Mouse (Mus musculus): ENCODE data around the gene Foxo1. TPM values are rescaled to one million over a fixed set of nuclear protein-coding genes. Genes with fewer than 3 reads are reported as not detected.

The Foxo1 gene
- polyA plus RNA-seq, 1 experiment from 2014 or later = 2.3 TPM

DNA sequence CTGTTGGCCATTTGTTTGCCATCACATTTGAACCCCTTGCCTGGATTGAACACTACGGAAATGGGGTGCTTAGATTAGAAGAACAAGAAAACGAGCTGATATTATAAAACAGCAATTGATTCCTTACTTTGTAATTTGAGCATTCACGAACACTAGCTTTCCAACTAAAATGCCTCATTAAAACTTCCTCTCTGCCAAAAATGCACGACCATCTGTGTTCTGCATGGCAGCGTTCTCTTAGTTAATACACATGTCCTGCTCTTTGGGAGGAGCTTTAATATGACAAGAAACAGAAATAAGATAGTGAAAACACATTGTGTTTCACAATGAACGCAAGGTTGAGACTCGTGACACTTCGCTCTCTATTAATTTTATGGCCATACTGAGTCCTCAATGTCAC lies 3.8 kb upstream of the Foxo1 start:
- no peak overlapping the region for H3K9ac ChIP-seq (ENCODE audit: low read depth, low read length)
- H3K27ac ChIP-seq (ENCODE audit: low read depth, low read length) = no peak overlapping the region
- peaks cover 29% of the 10 kb centered on the region for H3K27me3 ChIP-seq (replicated peaks; ENCODE audit: control insufficient read depth, insufficient read depth, low read length)
- no peaks in the 10 kb centered on the region for H3K9me3 ChIP-seq (ENCODE audit: control insufficient read depth, low read length)
- no peaks in the 10 kb centered on the region for H3K36me3 ChIP-seq (ENCODE audit: control insufficient read depth, insufficient read depth, low read length)
- peaks cover 13% of the 10 kb centered on the region for H3K4me1 ChIP-seq (ENCODE audit: control insufficient read depth, insufficient read depth, low read depth, low read length)
- no peak for ATAC-seq
- H3K4me2 ChIP-seq (ENCODE audit: low read length) = no peak overlapping the region
- H3K4me3 ChIP-seq (ENCODE audit: low read length) = no peak overlapping the region
- WGBS = 82% methylated on average over 8 of the region's 8 CpGs

DNA sequence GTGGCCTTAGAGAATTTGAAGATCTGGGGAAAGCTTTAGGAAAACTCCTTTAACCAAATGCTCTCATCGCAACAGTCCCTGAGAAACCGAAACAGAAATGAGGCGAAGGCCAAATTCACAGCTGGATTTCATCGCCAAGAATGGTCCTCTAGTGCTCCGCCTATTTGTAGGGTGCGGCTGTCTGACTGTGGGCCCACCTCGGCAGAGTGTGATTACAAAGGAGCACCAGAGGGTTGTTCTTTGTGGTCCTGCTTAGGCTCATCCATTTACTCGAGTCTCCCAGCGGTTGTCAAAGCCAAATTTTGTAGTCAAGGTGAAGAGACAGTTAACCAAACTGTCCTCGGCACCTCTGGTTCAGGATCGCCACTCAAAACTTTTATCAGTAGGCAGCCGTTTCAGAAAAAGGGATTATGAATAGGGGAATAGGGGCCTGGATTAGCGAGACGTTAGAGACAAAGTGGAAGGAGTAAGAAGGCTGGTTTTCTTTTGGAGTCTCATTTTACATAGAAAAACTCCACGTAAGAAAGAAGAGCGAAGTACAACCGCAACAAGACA lies 1.5 kb upstream of the Foxo1 start:
- Histone ChIP-seq H3K4me3 (ENCODE audit: low read length) (no peak overlapping the region), H3K36me3 (ENCODE audit: control insufficient read depth, insufficient read depth, low read length) (no peaks in the 10 kb centered on the region), H3K4me1 (ENCODE audit: control insufficient read depth, insufficient read depth, low read depth, low read length) (peaks cover 24% of the 10 kb centered on the region), H3K9me3 (ENCODE audit: control insufficient read depth, low read length) (no peaks in the 10 kb centered on the region), H3K27ac (ENCODE audit: low read depth, low read length) (no peak overlapping the region), H3K4me2 (ENCODE audit: low read length) (peak overlapping the region; percentile 93), H3K27me3 (replicated peaks; ENCODE audit: control insufficient read depth, insufficient read depth, low read length) (peaks cover 33% of the 10 kb centered on the region), H3K9ac (ENCODE audit: low read depth, low read length) (no peak overlapping the region)
- no peak for ATAC-seq
- 11% methylated on average over 17 of the region's 17 CpGs for WGBS

DNA sequence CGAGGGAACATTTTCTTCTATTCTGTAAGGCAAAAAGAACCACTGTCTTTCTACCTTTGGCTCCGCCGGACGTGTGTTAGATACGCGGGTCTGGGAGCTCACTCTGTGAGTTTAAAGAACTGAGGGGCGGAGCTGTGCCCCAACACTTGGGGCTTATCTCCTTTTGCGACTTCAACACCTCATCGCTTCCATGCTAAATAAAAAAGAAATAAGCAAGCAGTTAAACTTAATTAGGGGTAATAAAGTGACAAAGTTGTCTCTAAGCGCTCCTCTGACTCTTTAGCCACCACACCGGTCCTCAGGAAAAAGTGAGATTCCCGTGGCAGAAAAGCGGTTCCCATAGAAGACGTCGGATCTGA lies 864 bp upstream of the Foxo1 start:
- WGBS = 1% methylated on average over 15 of the region's 15 CpGs
- peak overlapping the region; percentile 89 for H3K4me3 ChIP-seq (ENCODE audit: low read length)
- peak overlapping the region; percentile 67 for H3K9ac ChIP-seq (ENCODE audit: low read depth, low read length)
- no peak overlapping the region for H3K27ac ChIP-seq (ENCODE audit: low read depth, low read length)
- H3K27me3 ChIP-seq (replicated peaks; ENCODE audit: control insufficient read depth, insufficient read depth, low read length) = peaks cover 34% of the 10 kb centered on the region
- peak overlapping the region; percentile 93 for H3K4me2 ChIP-seq (ENCODE audit: low read length)
- no peaks in the 10 kb centered on the region for H3K9me3 ChIP-seq (ENCODE audit: control insufficient read depth, low read length)
- no peaks in the 10 kb centered on the region for H3K36me3 ChIP-seq (ENCODE audit: control insufficient read depth, insufficient read depth, low read length)
- ATAC-seq = no peak
- H3K4me1 ChIP-seq (ENCODE audit: control insufficient read depth, insufficient read depth, low read depth, low read length) = peaks cover 24% of the 10 kb centered on the region

DNA sequence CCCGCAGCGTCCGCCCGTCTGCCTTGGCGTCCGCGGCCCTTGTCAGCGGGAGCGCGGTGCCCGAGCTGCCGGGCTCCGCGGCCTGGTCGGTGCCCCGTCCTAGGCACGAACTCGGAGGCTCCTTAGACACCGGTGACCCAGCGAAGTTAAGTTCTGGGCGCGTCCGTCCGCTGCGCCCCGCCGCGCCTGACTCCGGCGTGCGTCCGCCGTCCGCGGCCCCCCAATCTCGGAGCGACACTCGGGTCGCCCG lies 276 bp downstream of the Foxo1 start:
- WGBS = under 1% methylated on average over 40 of the region's 40 CpGs
- H3K27me3 ChIP-seq (replicated peaks; ENCODE audit: control insufficient read depth, insufficient read depth, low read length) = peaks cover 35% of the 10 kb centered on the region
- H3K36me3 ChIP-seq (ENCODE audit: control insufficient read depth, insufficient read depth, low read length) = no peaks in the 10 kb centered on the region

DNA sequence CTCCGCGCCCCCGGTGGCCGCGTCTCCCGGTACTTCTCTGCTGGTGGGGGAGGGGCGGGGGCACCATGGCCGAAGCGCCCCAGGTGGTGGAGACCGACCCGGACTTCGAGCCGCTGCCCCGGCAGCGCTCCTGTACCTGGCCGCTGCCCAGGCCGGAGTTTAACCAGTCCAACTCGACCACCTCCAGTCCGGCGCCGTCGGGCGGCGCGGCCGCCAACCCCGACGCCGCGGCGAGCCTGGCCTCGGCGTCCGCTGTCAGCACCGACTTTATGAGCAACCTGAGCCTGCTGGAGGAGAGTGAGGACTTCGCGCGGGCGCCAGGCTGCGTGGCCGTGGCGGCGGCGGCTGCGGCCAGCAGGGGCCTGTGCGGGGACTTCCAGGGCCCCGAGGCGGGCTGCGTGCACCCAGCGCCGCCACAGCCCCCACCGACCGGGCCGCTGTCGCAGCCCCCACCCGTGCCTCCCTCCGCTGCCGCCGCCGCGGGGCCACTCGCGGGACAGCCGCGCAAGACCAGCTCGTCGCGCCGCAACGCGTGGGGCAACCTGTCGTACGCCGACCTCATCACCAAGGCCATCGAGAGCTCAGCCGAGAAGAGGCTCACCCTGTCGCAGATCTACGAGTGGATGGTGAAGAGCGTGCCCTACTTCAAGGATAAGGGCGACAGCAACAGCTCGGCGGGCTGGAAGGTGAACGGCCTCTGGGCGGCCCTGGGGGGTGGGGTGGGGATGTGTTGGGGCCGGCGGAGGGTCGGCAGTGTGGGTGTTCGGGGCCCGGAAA lies 789 bp downstream of the Foxo1 start:
- H3K4me1 ChIP-seq (ENCODE audit: control insufficient read depth, insufficient read depth, low read depth, low read length) = peaks cover 24% of the 10 kb centered on the region
- H3K36me3 ChIP-seq (ENCODE audit: control insufficient read depth, insufficient read depth, low read length) = no peaks in the 10 kb centered on the region
- peak overlapping the region; percentile 74; the same call in 1 of the 2 replicates for H3K27ac ChIP-seq (ENCODE audit: low read depth, low read length)
- under 1% methylated on average over 57 of the region's 89 CpGs for WGBS
- peak overlapping the region; percentile 93 for H3K4me2 ChIP-seq (ENCODE audit: low read length)
- H3K9ac ChIP-seq (ENCODE audit: low read depth, low read length) = peak overlapping the region; percentile 72
- peak overlapping the region; percentile 89 for H3K4me3 ChIP-seq (ENCODE audit: low read length)
- H3K9me3 ChIP-seq (ENCODE audit: control insufficient read depth, low read length) = no peaks in the 10 kb centered on the region
- peaks cover 35% of the 10 kb centered on the region for H3K27me3 ChIP-seq (replicated peaks; ENCODE audit: control insufficient read depth, insufficient read depth, low read length)
- no peak; the same call in 1 of the 2 replicates for ATAC-seq

More for the DNA sequence above, 276 bp downstream of the Foxo1 start:
- no peak for ATAC-seq
- H3K4me1 ChIP-seq (ENCODE audit: control insufficient read depth, insufficient read depth, low read depth, low read length) = peaks cover 24% of the 10 kb centered on the region
- peak overlapping the region; percentile 72 for H3K9ac ChIP-seq (ENCODE audit: low read depth, low read length)
- peak overlapping the region; percentile 89 for H3K4me3 ChIP-seq (ENCODE audit: low read length)
- peak overlapping the region; percentile 74; the same call in 1 of the 2 replicates for H3K27ac ChIP-seq (ENCODE audit: low read depth, low read length)
- H3K4me2 ChIP-seq (ENCODE audit: low read length) = peak overlapping the region; percentile 93
- H3K9me3 ChIP-seq (ENCODE audit: control insufficient read depth, low read length) = no peaks in the 10 kb centered on the region

DNA sequence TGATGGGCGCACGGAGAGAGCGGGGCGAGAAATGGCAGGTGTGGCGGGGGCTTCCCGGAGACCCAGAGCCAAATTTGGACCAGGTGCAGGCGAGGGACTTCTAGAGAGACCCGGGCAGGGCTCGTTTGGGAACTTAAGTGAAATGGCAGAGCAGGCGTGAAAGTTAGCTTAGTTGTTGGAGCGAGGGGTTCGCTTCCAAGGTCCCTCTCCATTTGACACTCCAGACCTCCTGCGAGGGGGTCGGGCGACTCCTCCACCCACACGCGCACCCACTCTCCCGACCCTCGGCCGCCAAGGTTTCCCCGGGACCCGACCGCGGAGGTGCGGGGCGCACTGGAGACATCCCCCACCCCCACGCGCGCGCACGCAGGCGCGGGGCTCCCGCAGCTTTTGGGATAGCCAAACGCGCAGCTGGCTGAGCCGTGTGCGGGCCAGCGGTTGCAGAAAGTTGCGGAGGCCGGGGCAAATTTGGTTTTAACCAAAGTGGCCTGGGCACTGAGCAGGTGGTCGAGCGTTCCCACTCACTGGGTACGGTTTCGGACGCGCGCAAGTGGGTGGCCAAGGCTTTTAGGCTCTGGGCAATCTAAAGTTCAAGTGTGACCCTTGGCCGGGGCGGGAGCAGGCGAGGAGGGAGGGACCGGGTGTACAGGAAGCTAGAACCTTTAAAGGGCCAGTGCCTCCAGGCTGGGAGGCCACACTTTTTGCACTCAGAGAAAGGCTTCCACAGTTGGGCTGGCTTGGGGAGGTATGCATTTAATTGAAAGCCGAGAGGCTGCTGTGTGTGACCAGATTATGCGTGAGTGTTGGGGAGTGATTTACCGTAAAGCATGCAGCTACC lies 1.6 kb downstream of the Foxo1 start:
- Histone ChIP-seq H3K9ac (ENCODE audit: low read depth, low read length) (peak overlapping the region; percentile 72), H3K4me2 (ENCODE audit: low read length) (peak overlapping the region; percentile 93)
- under 1% methylated on average over 50 of the region's 55 CpGs for WGBS

DNA sequence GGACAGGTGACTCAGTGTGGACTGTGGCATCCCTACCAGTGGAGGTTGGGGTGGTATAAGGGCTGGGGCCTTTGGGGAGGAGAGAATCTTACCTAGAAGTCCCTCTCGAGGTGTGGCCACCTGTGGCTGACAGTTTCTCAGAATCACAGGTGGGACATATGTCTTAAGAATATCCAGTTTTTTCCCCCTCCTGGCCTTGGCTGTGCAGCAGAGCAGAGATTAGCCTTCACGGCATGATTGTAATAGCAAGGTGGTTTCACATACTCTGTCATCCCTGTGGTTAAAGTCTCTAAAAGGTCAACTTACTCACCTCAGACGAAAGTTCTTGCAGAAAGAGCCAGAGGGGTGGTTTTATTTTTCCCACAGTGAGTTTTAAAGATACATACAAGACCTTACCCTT lies 2.4 kb downstream of the Foxo1 start:
- peak overlapping the region; percentile 89 for H3K4me3 ChIP-seq (ENCODE audit: low read length)
- H3K27me3 ChIP-seq (replicated peaks; ENCODE audit: control insufficient read depth, insufficient read depth, low read length) = peaks cover 26% of the 10 kb centered on the region
- peak overlapping the region; percentile 93 for H3K4me2 ChIP-seq (ENCODE audit: low read length)
- no peak overlapping the region for H3K27ac ChIP-seq (ENCODE audit: low read depth, low read length)
- no peaks in the 10 kb centered on the region for H3K9me3 ChIP-seq (ENCODE audit: control insufficient read depth, low read length)
- ATAC-seq = no peak
- no peaks in the 10 kb centered on the region for H3K36me3 ChIP-seq (ENCODE audit: control insufficient read depth, insufficient read depth, low read length)
- WGBS = 34% methylated on average over 3 of the region's 3 CpGs
- peak overlapping the region; percentile 72 for H3K9ac ChIP-seq (ENCODE audit: low read depth, low read length)
- H3K4me1 ChIP-seq (ENCODE audit: control insufficient read depth, insufficient read depth, low read depth, low read length) = peaks cover 24% of the 10 kb centered on the region

More for the DNA sequence above, 1.6 kb downstream of the Foxo1 start:
- no peak overlapping the region for H3K27ac ChIP-seq (ENCODE audit: low read depth, low read length)
- peaks cover 33% of the 10 kb centered on the region for H3K27me3 ChIP-seq (replicated peaks; ENCODE audit: control insufficient read depth, insufficient read depth, low read length)
- ATAC-seq = no peak
- H3K9me3 ChIP-seq (ENCODE audit: control insufficient read depth, low read length) = no peaks in the 10 kb centered on the region
- peak overlapping the region; percentile 89 for H3K4me3 ChIP-seq (ENCODE audit: low read length)
- peaks cover 24% of the 10 kb centered on the region for H3K4me1 ChIP-seq (ENCODE audit: control insufficient read depth, insufficient read depth, low read depth, low read length)
- H3K36me3 ChIP-seq (ENCODE audit: control insufficient read depth, insufficient read depth, low read length) = no peaks in the 10 kb centered on the region

DNA sequence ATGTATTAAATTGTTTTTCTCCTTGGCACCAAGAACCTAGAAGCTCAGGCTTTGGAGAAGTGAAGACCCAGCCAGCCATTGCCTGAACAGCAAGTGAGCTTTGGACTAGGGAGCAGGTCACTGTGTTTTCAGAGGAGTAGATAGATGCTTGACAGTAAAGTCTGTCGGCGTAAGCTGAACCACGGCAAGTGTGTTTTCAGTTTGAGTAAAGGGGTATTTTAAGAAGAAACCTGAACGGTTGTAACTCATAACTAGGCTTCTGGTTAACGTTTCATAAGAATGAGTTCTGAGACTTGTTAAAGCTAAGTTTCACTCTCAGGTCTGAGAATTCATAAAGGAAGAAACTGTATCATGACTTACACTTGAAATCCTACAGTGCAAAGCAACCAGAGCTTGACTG lies 3.2 kb downstream of the Foxo1 start:
- H3K36me3 ChIP-seq (ENCODE audit: control insufficient read depth, insufficient read depth, low read length) = no peaks in the 10 kb centered on the region
- H3K4me3 ChIP-seq (ENCODE audit: low read length) = no peak overlapping the region
- peaks cover 19% of the 10 kb centered on the region for H3K27me3 ChIP-seq (replicated peaks; ENCODE audit: control insufficient read depth, insufficient read depth, low read length)
- no peak for ATAC-seq
- H3K4me1 ChIP-seq (ENCODE audit: control insufficient read depth, insufficient read depth, low read depth, low read length) = peaks cover 24% of the 10 kb centered on the region
- no peak overlapping the region for H3K9ac ChIP-seq (ENCODE audit: low read depth, low read length)
- H3K4me2 ChIP-seq (ENCODE audit: low read length) = 0 out of 2 replicates have a peak overlapping the region, but pooled peaks have one; percentile 10
- WGBS = 80% methylated on average over 5 of the region's 5 CpGs
- no peak overlapping the region for H3K27ac ChIP-seq (ENCODE audit: low read depth, low read length)
- no peaks in the 10 kb centered on the region for H3K9me3 ChIP-seq (ENCODE audit: control insufficient read depth, low read length)

DNA sequence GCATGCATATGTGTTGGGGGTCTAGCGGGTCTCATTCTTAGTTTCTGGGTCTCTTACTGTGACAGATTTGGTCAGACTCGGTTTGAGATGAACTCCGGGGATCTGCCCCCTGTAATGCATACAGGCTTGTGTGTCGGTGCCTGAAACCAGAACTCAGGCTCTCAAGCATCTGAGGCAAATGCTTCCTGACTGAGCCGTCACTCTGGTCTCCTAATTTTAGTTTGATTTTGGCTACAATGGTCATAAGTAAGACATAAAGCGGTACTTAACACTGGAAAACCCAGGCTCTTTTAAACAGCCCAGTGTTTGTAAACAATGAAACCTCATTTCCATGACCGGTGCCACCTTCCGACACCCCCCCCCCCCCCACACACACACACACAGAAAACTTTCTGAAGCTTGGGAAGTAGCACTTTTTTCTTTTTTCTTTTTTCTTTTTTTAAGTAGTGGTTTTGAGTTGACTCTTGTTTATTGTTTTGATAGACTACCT lies 4.3 kb downstream of the Foxo1 start:
- Histone ChIP-seq H3K27ac (ENCODE audit: low read depth, low read length) (no peak overlapping the region), H3K4me1 (ENCODE audit: control insufficient read depth, insufficient read depth, low read depth, low read length) (peaks cover 17% of the 10 kb centered on the region), H3K9ac (ENCODE audit: low read depth, low read length) (no peak overlapping the region), H3K36me3 (ENCODE audit: control insufficient read depth, insufficient read depth, low read length) (no peaks in the 10 kb centered on the region), H3K4me2 (ENCODE audit: low read length) (no peak overlapping the region), H3K9me3 (ENCODE audit: control insufficient read depth, low read length) (no peaks in the 10 kb centered on the region), H3K27me3 (replicated peaks; ENCODE audit: control insufficient read depth, insufficient read depth, low read length) (peaks cover 19% of the 10 kb centered on the region), H3K4me3 (ENCODE audit: low read length) (no peak overlapping the region)
- no peak for ATAC-seq
- 52% methylated on average over 8 of the region's 8 CpGs for WGBS
